Mouse (Mus musculus) liver, adult 2 months (tissue): ENCODE measurements around the gene Rapgef2.

Source experiments
- CTCF ChIP-seq: fragments of 200-500 bp; IDR thresholded peaks from 2 replicates; pipeline ENCODE4 v1.5.1; 2011; ENCODE audit warnings: low read depth, low read length, control low read depth
- POLR2A ChIP-seq: fragments of 200-500 bp; IDR thresholded peaks from 2 replicates; pipeline ENCODE4 v1.6.1; 2011; ENCODE audit warnings: low read length, control low read depth; ENCODE audit not compliant: insufficient read depth; ENCODE audit errors: extremely low read depth

GRCm38 (mm10) chr3:79228304-79228703 is 58.0 kb downstream of the Rapgef2 start:
- TF ChIP-seq CTCF, result no peak
- TF ChIP-seq POLR2A, result no peak
